7 mouse cellular contexts compared by ENCODE assay signal in the genomic region with DNA sequence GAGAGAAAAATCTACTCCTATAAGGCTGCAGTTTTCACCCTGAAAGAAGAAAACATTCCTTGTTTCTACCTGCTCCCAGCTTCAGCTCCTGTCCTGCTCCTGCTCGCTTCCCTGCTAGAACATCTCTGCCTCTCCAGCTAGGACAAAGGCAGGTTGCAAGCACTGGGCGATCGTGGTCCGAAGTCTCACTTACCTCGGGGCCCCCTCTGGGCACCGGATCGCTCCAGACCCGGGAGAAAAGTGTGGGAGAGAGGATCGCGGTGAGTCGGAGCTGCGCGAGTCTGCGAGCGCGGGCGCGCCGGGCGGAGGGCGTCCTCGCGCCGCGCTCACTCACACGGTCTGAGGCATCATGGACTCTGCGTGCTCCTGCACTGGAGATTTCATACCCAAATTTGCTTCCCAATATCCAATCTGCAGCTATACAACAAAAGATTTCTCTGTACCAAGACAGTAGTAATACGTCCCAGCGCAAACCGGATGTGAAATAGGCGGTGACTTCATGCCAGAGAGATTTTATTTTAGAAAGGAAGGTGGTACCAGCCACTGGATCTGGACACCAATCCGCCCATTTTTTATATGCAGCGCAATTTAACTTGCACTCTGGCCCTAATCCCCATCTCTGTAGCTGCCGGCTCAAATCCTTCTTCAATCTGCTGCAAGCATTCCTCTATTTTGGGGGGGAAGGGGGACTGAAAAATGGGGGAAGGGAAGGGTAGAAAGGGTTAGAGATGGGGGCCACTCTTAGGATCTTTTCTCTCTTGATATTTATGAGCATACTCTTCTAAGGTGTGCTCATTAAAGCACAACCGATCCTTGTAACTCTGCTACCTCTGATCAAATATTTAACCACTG. TPM values are rescaled to one million over a fixed set of nuclear protein-coding genes. Genes with fewer than 3 reads are reported as not detected.
A peak's percentile ranks its signal among the peaks of the same experiment; 100 is the strongest.
DNase-seq lines count a peak whose midpoint lies in the region; ATAC-seq and TF ChIP-seq lines count a peak whose summit lies in the region.

No protein-coding gene starts in this region.

- WGBS in embryonic facial prominence, embryonic 14.5 days = under 1% methylated on average over 35 of the region's 35 CpGs
- WGBS in hindbrain, embryonic 15.5 days = under 1% methylated on average over 35 of the region's 35 CpGs
- WGBS in limb, embryonic 12.5 days = under 1% methylated on average over 35 of the region's 35 CpGs

- H3K4me1 ChIP-seq in E14TG2a.4 (replicated peaks; ENCODE audit: low read depth, low read length) = peaks cover 15% of the 10 kb centered on the region
- H3K4me1 ChIP-seq in embryonic facial prominence, embryonic 14.5 days (ENCODE audit: control insufficient read depth, insufficient read depth, low read length) = no peaks in the 10 kb centered on the region
- peaks cover 12% of the 10 kb centered on the region; the same call in 1 of the 2 replicates for H3K4me1 ChIP-seq in hindbrain, embryonic 15.5 days (replicated peaks)
- H3K4me1 ChIP-seq in limb, embryonic 12.5 days (replicated peaks) = peaks cover 11% of the 10 kb centered on the region; the same call in 1 of the 2 replicates

- no peak for TF ChIP-seq CTCF in E14TG2a.4 (conservative IDR thresholded peaks at IDR 0.05; ENCODE audit: low read length)

- peak; percentile 66 for DNase-seq in ZHBTc4 (ENCODE audit: low read depth, low spot score)
- DNase-seq in embryonic facial prominence, embryonic 14.5 days (ENCODE audit: low spot score) = peak; percentile 38
- peak; percentile 34 for DNase-seq in retina, adult 2 months (ENCODE audit: low read depth, low spot score)
- DNase-seq in thymus, postnatal 14 days = no peak

- no peak overlapping the region for H3K27ac ChIP-seq in embryonic facial prominence, embryonic 14.5 days (replicated peaks; ENCODE audit: low read depth, low read length)
- peak overlapping the region; percentile 86 for H3K27ac ChIP-seq in hindbrain, embryonic 15.5 days (replicated peaks)
- no peak overlapping the region for H3K27ac ChIP-seq in limb, embryonic 12.5 days

- no peaks in the 10 kb centered on the region for H3K36me3 ChIP-seq in E14TG2a.4 (ENCODE audit: insufficient read depth, low read length)
- H3K36me3 ChIP-seq in embryonic facial prominence, embryonic 14.5 days (ENCODE audit: control insufficient read depth, insufficient read depth, low read length) = no peaks in the 10 kb centered on the region
- H3K36me3 ChIP-seq in hindbrain, embryonic 15.5 days = no peaks in the 10 kb centered on the region
- H3K36me3 ChIP-seq in limb, embryonic 12.5 days = no peaks in the 10 kb centered on the region

- ATAC-seq in embryonic facial prominence, embryonic 14.5 days (ENCODE audit: low read depth) = peak; percentile 84
- ATAC-seq in hindbrain, embryonic 15.5 days (ENCODE audit: low FRiP score, low read depth) = peak; percentile 92
- peak; percentile 68; the same call in 1 of the 2 replicates for ATAC-seq in limb, embryonic 12.5 days (ENCODE audit: insufficient number of reproducible peaks, insufficient read depth, low FRiP score, low TSS enrichment, low read depth)

- H3K4me3 ChIP-seq in E14TG2a.4 (replicated peaks; ENCODE audit: low read length) = peak overlapping the region; percentile 72
- peak overlapping the region; percentile 55 for H3K4me3 ChIP-seq in embryonic facial prominence, embryonic 14.5 days (ENCODE audit: low read depth, low read length)
- H3K4me3 ChIP-seq in hindbrain, embryonic 15.5 days = peak overlapping the region; percentile 53
- H3K4me3 ChIP-seq in limb, embryonic 12.5 days (replicated peaks) = peak overlapping the region; percentile 52

- H3K9me3 ChIP-seq in E14TG2a.4 (ENCODE audit: low read length) = no peaks in the 10 kb centered on the region
- no peaks in the 10 kb centered on the region for H3K9me3 ChIP-seq in embryonic facial prominence, embryonic 14.5 days (ENCODE audit: control insufficient read depth, low read length)
- no peaks in the 10 kb centered on the region for H3K9me3 ChIP-seq in hindbrain, embryonic 15.5 days
- H3K9me3 ChIP-seq in limb, embryonic 12.5 days = no peaks in the 10 kb centered on the region

- H3K9ac ChIP-seq in embryonic facial prominence, embryonic 14.5 days (ENCODE audit: low read depth, low read length) = peak overlapping the region; percentile 72
- peak overlapping the region; percentile 78 for H3K9ac ChIP-seq in hindbrain, embryonic 15.5 days
- peak overlapping the region; percentile 70 for H3K9ac ChIP-seq in limb, embryonic 12.5 days (replicated peaks)

- peak overlapping the region; percentile 86 for H3K4me2 ChIP-seq in embryonic facial prominence, embryonic 14.5 days (ENCODE audit: low read depth, low read length)
- H3K4me2 ChIP-seq in hindbrain, embryonic 15.5 days = peak overlapping the region; percentile 91
- H3K4me2 ChIP-seq in limb, embryonic 12.5 days = peak overlapping the region; percentile 83

- H3K27me3 ChIP-seq in E14TG2a.4 (ENCODE audit: insufficient read depth, low read length) = peaks cover 40% of the 10 kb centered on the region
- peaks cover 20% of the 10 kb centered on the region for H3K27me3 ChIP-seq in embryonic facial prominence, embryonic 14.5 days (replicated peaks; ENCODE audit: control insufficient read depth, insufficient read depth, low read length)
- H3K27me3 ChIP-seq in hindbrain, embryonic 15.5 days = no peaks in the 10 kb centered on the region
- H3K27me3 ChIP-seq in limb, embryonic 12.5 days = peaks cover 28% of the 10 kb centered on the region

RNA-seq across cellular contexts. Expression of a gene that starts 0.5 kb away (rescaled TPM):
- polyA plus RNA-seq in embryonic facial prominence, embryonic 14.5 days (2014; fragmentation: Nextera tagmentation; extraction: Ambion mirVana) = 4.2 and 7.5 TPM in 2 replicates
- polyA plus RNA-seq in hindbrain, embryonic 15.5 days (2015; fragmentation: Nextera tagmentation; extraction: Ambion mirVana) = 19.0 and 19.3 TPM in 2 replicates
- 0.55 and 0.64 TPM in 2 replicates for polyA plus RNA-seq in limb, embryonic 12.5 days (2016; fragmentation: Nextera tagmentation; extraction: Ambion mirVana)
